8 mouse cellular contexts compared by ENCODE assay signal in the genomic region with DNA sequence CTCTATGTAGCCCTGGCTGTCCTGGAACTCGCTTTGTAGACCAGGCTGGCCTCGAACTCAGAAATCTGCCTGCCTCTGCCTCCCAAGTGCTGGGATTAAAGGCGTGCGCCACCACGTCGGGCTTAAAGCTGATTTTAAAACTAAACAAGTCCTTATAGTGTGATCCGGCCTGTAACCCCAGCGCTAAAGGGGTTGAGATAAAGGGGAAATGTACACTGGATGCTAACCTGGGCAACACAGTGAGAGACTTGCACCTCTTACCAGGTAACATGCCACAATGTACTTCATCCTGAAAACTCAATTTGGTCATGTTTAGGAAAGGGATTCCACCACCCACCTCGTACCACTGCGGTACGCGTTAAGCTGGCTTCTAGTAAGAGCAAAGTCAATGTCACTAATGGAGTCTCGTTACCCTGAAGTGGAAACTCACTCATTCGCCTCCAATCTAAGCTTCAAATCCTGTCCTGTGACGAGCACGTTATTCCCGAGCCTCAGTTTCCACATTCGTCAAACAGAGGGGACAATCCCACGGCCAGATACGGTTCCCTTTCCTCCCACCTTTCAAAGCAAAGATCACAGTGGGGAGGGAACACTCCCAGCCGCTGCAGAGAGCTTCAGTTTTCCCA. TPM values are rescaled to one million over a fixed set of nuclear protein-coding genes. Genes with fewer than 3 reads are reported as not detected.
DNase-seq lines count a peak whose midpoint lies in the region; ATAC-seq and TF ChIP-seq lines count a peak whose summit lies in the region.

No protein-coding gene starts in this region.

- no peak for TF ChIP-seq EP300 in liver, postnatal 0 days (IDR thresholded peaks at IDR 0.05; ENCODE audit: low read depth)

- H3K4me2 ChIP-seq in heart, embryonic 13.5 days: peak overlapping the region; percentile 87
- H3K4me2 ChIP-seq in forebrain, postnatal 0 days (ENCODE audit: low read depth): peak overlapping the region; percentile 85
- peak overlapping the region; percentile 81 for H3K4me2 ChIP-seq in liver, postnatal 0 days (ENCODE audit: low read depth, low read length)

- no peaks in the 10 kb centered on the region for H3K36me3 ChIP-seq in heart, embryonic 13.5 days
- no peaks in the 10 kb centered on the region; the same call in 1 of the 2 replicates for H3K36me3 ChIP-seq in ES-E14 (ENCODE audit: control insufficient read depth, insufficient read depth, low read length, poor library complexity, severe bottlenecking)
- H3K36me3 ChIP-seq in forebrain, postnatal 0 days (ENCODE audit: insufficient read depth): no peaks in the 10 kb centered on the region
- H3K36me3 ChIP-seq in liver, postnatal 0 days (replicated peaks; ENCODE audit: insufficient read depth, low read length): no peaks in the 10 kb centered on the region

- peak overlapping the region; percentile 91 for H3K27ac ChIP-seq in heart, embryonic 13.5 days (replicated peaks)
- H3K27ac ChIP-seq in ES-E14 (ENCODE audit: insufficient read depth, low read depth, low read length, poor library complexity, severe bottlenecking): no peak overlapping the region
- peak overlapping the region; percentile 78 for H3K27ac ChIP-seq in forebrain, postnatal 0 days (ENCODE audit: low read depth, low read length)
- peak overlapping the region; percentile 78 for H3K27ac ChIP-seq in liver, postnatal 0 days (ENCODE audit: low read depth)

- H3K4me1 ChIP-seq in heart, embryonic 13.5 days: peaks cover 54% of the 10 kb centered on the region
- H3K4me1 ChIP-seq in ES-E14 (ENCODE audit: control insufficient read depth in 2 of 2, insufficient read depth in 2 of 2, low read length in 2 of 2, poor library complexity in 1 of 2): peaks cover 4 to 14% of the 10 kb centered on the region in 2 experiments; a peak in 3 of 4 replicates
- peaks cover 6% of the 10 kb centered on the region for H3K4me1 ChIP-seq in forebrain, postnatal 0 days (ENCODE audit: insufficient read depth)
- H3K4me1 ChIP-seq in liver, postnatal 0 days (ENCODE audit: insufficient read depth): peaks cover 34% of the 10 kb centered on the region

- no peak for ATAC-seq in heart, embryonic 13.5 days (ENCODE audit: extremely low read depth, insufficient number of reproducible peaks, low FRiP score, low TSS enrichment)
- ATAC-seq in forebrain, postnatal 0 days: no peak
- ATAC-seq in liver, postnatal 0 days: no peak

- DNase-seq in heart, adult 9 months (ENCODE audit: low spot score in 2 of 2): no peak
- DNase-seq in ES-E14 (ENCODE audit: low read depth, low spot score): no peak
- DNase-seq in forebrain, postnatal 0 days: no peak
- no peak for DNase-seq in liver, postnatal 0 days
- no peak for DNase-seq in spleen, postnatal 4 days (ENCODE audit: low spot score in 2 of 2)
- DNase-seq in gastrocnemius, postnatal 4 days (ENCODE audit: low spot score in 2 of 2): no peak
- no peak for DNase-seq in thymus, postnatal 10 days (ENCODE audit: low spot score in 2 of 2)

- 22% methylated on average over 21 of the region's 21 CpGs for WGBS in heart, embryonic 13.5 days
- 28% methylated on average over 21 of the region's 21 CpGs for WGBS in forebrain, postnatal 0 days
- 23% methylated on average over 21 of the region's 21 CpGs for WGBS in liver, postnatal 0 days (ENCODE audit: insufficient replicate concordance)

- in situ Hi-C loops in ES-E14 (cut with MboI; ENCODE audit: low sequenced_read_pairs in 2 of 2, unreplicated experiment in 2 of 2): no loop called here

- H3K9ac ChIP-seq in heart, embryonic 13.5 days: peak overlapping the region; percentile 98
- H3K9ac ChIP-seq in ES-E14 (ENCODE audit: insufficient read depth, low read depth, low read length, poor library complexity, severe bottlenecking): peak overlapping the region; percentile 92
- peak overlapping the region; percentile 82 for H3K9ac ChIP-seq in forebrain, postnatal 0 days
- peak overlapping the region; percentile 98 for H3K9ac ChIP-seq in liver, postnatal 0 days (replicated peaks)

- peak overlapping the region; percentile 93 for H3K4me3 ChIP-seq in heart, embryonic 13.5 days
- H3K4me3 ChIP-seq in ES-E14 (ENCODE audit: insufficient read depth in 1 of 2, low read depth in 1 of 2, low read length in 2 of 2, poor library complexity in 1 of 2, severe bottlenecking in 1 of 2): peak overlapping the region; percentile 92 to 94
- H3K4me3 ChIP-seq in forebrain, postnatal 0 days (ENCODE audit: low read depth, low read length): peak overlapping the region; percentile 88
- peak overlapping the region; percentile 88 for H3K4me3 ChIP-seq in liver, postnatal 0 days (ENCODE audit: low read depth, low read length)

- no peaks in the 10 kb centered on the region for H3K9me3 ChIP-seq in heart, embryonic 13.5 days
- no peaks in the 10 kb centered on the region for H3K9me3 ChIP-seq in ES-E14 (ENCODE audit: control insufficient read depth, insufficient read depth, low read depth, low read length)
- no peaks in the 10 kb centered on the region for H3K9me3 ChIP-seq in forebrain, postnatal 0 days (ENCODE audit: low read length)
- H3K9me3 ChIP-seq in liver, postnatal 0 days (ENCODE audit: low read length): no peaks in the 10 kb centered on the region

- TF ChIP-seq CTCF in forebrain, postnatal 0 days (IDR thresholded peaks at IDR 0.05; ENCODE audit: low read depth): no peak
- no peak for TF ChIP-seq CTCF in liver, postnatal 0 days (IDR thresholded peaks at IDR 0.05; ENCODE audit: low read depth)

- H3K27me3 ChIP-seq in heart, embryonic 13.5 days (replicated peaks): no peaks in the 10 kb centered on the region
- H3K27me3 ChIP-seq in forebrain, postnatal 0 days (ENCODE audit: insufficient read depth, low read length): no peaks in the 10 kb centered on the region
- H3K27me3 ChIP-seq in liver, postnatal 0 days (ENCODE audit: insufficient read depth, low read length): no peaks in the 10 kb centered on the region

TF ChIP-seq in ES-E14, 5 proteins besides CTCF, POLR2A, EP300 and RAD21:
- TF ChIP-seq MAFK (IDR thresholded peaks at IDR 0.05; ENCODE audit: insufficient read depth, low read depth, low read length): no peak

RNA-seq across cellular contexts. Expression of a gene that starts 0.9 kb away (rescaled TPM):
- 18.4 and 20.0 TPM in 2 replicates for polyA plus RNA-seq in heart, embryonic 13.5 days (2015; fragmentation: Nextera tagmentation; extraction: Ambion mirVana)
- total RNA-seq in ES-E14 (2012; rRNA removed): 26.3 and 40.2 TPM in 2 replicates
- 49.1 and 60.9 TPM in 2 replicates for total RNA-seq in forebrain, postnatal 0 days (2014; rRNA removed)
- polyA plus RNA-seq in forebrain, postnatal 0 days (2015; fragmentation: Nextera tagmentation; extraction: Ambion mirVana): 21.4 and 25.5 TPM in 2 replicates
- 9.6 and 10.6 TPM in 2 replicates for polyA plus RNA-seq in liver, postnatal 0 days (2015; fragmentation: Nextera tagmentation; extraction: Ambion mirVana)
- 10 to 100 TPM; 82.3 to 85.0 TPM for total RNA-seq in gastrocnemius, postnatal 4 days (2021)

RNA-seq across cellular contexts. Expression of a gene that starts 14.0 kb away (rescaled TPM):
- 368 and 390 TPM in 2 replicates for polyA plus RNA-seq in heart, embryonic 13.5 days (2015; fragmentation: Nextera tagmentation; extraction: Ambion mirVana)
- 1,876 and 2,169 TPM in 2 replicates for total RNA-seq in ES-E14 (2012; rRNA removed)
- total RNA-seq in forebrain, postnatal 0 days (2014; rRNA removed): 672 and 863 TPM in 2 replicates
- 359 and 435 TPM in 2 replicates for polyA plus RNA-seq in forebrain, postnatal 0 days (2015; fragmentation: Nextera tagmentation; extraction: Ambion mirVana)
- 315 and 325 TPM in 2 replicates for polyA plus RNA-seq in liver, postnatal 0 days (2015; fragmentation: Nextera tagmentation; extraction: Ambion mirVana)
- total RNA-seq in gastrocnemius, postnatal 4 days (2021): 100 to 1,000 TPM; 868 to 943 TPM

RNA-seq across cellular contexts. Expression of a gene that starts 29.7 kb away (rescaled TPM):
- polyA plus RNA-seq in heart, embryonic 13.5 days (2015; fragmentation: Nextera tagmentation; extraction: Ambion mirVana): 2.8 and 3.3 TPM in 2 replicates
- total RNA-seq in ES-E14 (2012; rRNA removed): 14.2 and 22.4 TPM in 2 replicates
- total RNA-seq in forebrain, postnatal 0 days (2014; rRNA removed): 75.6 and 107 TPM in 2 replicates
- polyA plus RNA-seq in forebrain, postnatal 0 days (2015; fragmentation: Nextera tagmentation; extraction: Ambion mirVana): 8.3 and 14.0 TPM in 2 replicates
- 3.3 and 3.6 TPM in 2 replicates for polyA plus RNA-seq in liver, postnatal 0 days (2015; fragmentation: Nextera tagmentation; extraction: Ambion mirVana)
- 10 to 100 TPM; 17.3 to 20.3 TPM for total RNA-seq in gastrocnemius, postnatal 4 days (2021)
